Mouse (Mus musculus) heart, adult 18-20 months (tissue): ENCODE measurements around the gene Tpsab1. TPM values are rescaled to one million over a fixed set of nuclear protein-coding genes. Genes with fewer than 3 reads are reported as not detected.

ENCODE experiments used
- DNase-seq, 2 experiments: peaks; one replicate each; pipeline ENCODE4 v3.0.0; 2021 to 2022; ENCODE audit warnings: mixed read lengths in 1 of 2
- long read RNA-seq, 2 experiments: library from polyadenylated mRNA; stranded (forward); transcript quantifications; one replicate each; pipeline ENCODE4 v2.0.0; 2021
- total RNA-seq, 2 experiments: library from RNA; stranded (reverse); gene quantifications; 2 replicates each; pipeline ENCODE4 v1.2.3; 2021

Gene Tpsab1
- total RNA-seq: under 1 TPM; 0.37 to 0.62 TPM
- long read RNA-seq, experiment 1, partial matches to known transcripts: 0 of 1 reads
- long read RNA-seq, experiment 1, other reads (novel, unspliced or antisense): 0 of 1 reads
- long read RNA-seq, experiment 2, partial matches to known transcripts: 0 of 1 reads
- long read RNA-seq, experiment 2, other reads (novel, unspliced or antisense): 0 of 1 reads

DNA sequence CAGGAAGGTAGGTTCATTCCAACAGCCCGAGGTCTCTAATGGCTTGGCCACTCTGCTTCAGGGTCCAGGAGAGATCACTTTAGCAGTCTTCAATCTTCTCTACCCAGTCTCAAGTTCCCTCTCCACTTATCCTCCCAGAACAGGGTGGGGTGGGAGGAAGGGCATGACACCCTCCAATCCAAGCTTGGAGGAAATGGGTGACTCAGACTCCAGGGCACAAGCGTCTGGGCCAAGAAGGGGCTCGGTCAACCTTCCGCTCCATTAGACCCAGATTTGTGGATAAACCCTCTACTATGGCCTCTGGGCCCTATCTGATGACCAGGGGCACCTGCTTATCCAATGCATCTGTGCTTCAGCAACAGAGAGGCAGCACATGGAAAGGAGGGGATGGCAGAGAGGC, at the start of gene Tpsab1:
Gene Tpsab1 (minus strand): TSS at position 101 of the 400 bp plus-strand sequence.
- no peak for DNase-seq

DNA sequence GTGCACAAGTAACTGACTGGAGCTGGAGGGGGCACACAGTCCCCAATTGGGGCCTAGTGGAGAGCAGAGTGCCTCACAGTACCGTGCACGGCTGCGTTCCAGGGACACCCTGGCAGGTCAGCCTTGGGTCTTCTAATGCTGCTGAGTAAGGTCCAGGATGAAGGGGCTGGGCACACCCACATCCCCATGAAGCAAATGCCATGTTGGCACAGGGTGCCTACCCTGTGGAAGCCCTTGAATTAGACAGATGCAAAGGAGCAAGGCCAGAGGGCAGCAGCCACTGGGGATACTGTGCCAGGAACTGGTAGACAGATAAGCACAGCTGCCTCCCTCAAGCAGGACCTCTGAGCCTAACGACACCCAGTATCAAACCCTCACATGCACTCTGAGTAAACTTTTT, 49.2 kb upstream of the Tpsab1 start:
- no peak for DNase-seq

DNA sequence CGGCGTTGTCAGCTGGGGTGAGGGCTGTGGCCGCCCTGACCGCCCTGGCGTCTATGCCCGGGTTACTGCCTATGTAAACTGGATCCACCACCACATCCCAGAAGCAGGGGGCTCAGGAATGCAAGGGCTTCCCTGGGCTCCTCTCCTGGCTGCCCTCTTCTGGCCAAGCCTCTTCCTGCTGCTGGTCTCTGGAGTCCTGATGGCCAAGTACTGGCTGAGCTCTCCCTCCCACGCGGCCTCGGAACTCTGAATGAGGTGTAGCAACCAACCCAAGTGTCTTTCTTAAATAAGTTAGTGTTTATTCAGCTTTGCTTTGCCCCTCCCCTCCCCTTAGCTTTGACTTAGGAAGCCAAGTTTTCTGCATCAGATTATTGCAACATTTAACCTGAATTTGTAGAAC, 28.6 kb upstream of the Tpsab1 start:
- peak in 1 of 2 experiments; percentile 8 for DNase-seq

DNA sequence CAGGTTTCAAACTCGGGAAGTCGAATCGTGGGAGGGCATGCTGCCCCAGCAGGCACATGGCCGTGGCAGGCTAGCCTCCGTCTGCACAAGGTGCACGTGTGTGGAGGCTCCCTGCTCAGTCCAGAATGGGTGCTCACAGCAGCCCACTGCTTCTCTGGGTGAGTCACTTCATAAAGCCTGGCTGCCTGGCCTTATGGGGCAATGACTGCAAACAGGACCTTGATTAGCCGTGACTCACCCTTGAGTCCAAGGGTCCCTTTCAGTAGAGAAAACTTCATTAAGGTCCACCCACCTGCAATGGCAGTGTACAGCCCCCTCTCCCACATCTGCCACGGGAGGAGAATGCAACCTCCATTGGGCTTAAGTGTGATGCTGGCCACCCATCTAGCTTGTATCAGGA, 27.1 kb upstream of the Tpsab1 start:
- no peak for DNase-seq

DNA sequence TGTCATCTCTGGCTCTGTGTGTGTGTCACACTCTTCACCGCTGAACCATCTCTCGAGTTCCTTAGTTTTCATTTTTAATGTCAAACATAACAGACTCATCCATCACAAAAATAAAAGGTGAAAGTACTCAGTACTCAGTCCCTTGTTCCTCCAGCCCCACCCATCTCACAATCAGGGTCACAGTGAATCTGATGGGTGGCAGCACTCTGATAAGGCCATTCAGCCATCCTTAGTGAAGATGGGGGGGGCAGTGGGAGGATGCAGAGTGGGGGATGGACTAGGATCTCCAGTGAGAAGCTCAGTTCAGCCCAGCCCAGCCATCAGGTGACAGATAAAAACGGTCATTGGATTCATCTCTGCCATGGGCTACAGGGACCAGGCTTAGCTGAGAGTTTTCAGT, 23.6 kb upstream of the Tpsab1 start, which contains the start of gene Tpsg1:
Gene Tpsg1 (plus strand): TSS at position 301 of the 400 bp plus-strand sequence.
- DNase-seq: no peak

DNA sequence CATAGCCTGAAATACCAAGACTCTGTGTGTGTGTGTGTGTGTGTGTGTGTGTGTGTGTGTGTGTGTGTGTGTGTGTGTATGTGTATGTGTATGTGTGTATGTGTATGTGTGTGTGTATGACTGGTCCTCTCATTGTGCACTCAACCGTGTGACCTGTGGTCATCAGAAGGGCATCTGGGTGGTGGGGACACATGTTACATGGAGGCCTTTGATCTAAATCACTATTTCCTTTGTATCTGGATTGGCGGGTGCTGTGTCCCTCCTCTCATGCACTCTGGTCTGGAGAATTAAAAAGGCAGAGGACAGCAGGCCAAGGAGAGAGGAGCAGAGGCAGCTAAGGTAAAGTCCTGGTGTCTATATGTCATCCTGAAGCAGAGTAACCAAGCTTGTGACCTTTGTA, 20.6 kb upstream of the Tpsab1 start, which contains the start of gene Tpsb2:
Gene Tpsb2 (plus strand): TSS at position 301 of the 400 bp plus-strand sequence.
- no peak for DNase-seq

DNA sequence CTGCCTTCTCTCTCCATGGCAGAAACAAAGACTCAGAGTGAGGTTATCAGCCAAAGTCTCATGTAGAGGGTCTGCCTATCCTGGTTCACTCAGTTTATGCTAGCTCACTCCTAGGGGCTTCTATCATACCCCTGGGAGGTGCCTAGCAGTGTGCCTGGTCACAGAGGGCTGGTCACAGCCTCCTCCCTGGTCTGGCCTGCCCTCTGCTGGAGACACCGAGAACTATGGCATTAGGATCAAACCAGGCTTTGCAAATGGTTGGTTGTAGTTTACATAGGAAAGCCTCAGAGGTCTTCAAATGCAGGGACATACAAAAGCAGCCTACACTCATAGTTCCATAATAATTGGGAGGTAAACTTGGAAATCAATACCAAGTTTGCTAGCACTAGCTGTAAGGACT, 18.4 kb upstream of the Tpsab1 start:
- peak; percentile 16 to 64 for DNase-seq

DNA sequence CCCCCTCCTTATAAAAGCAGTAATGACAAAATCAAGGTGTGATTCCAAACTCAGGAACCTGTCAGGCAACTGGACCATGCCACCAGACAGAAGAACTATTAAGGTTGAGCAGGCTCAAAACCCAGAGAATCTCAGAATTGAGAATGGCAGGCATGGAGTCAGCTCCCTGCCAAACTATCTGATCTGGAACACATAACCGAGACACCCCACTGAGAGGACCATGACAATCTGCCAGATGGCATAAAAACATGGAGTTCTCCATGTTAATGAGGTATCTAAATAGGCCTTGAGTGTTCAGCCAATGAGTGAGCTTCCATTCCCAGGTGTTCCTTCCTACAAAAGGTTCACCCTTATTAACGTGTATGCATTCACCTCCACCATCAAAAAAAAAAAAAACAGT, 15.9 kb upstream of the Tpsab1 start:
- no peak for DNase-seq

DNA sequence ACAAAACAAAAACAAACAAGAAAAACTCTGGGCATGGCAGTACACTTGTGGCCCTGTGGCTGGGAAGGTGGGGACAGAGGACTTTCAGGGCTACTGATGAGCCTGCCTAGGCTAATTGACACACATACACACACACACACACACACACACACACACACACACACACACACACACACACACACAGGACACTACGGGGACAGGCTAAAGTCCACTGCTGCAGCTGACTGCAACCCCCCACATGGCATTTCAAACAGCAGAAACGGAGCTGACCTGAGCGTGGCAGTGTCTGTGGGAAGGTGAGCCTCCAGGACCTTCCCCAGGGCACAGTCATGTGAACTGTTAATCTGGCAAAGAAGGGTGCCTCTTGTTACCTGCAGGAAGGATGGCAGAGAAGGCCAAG, 3.9 kb downstream of the Tpsab1 start:
- DNase-seq: no peak

DNA sequence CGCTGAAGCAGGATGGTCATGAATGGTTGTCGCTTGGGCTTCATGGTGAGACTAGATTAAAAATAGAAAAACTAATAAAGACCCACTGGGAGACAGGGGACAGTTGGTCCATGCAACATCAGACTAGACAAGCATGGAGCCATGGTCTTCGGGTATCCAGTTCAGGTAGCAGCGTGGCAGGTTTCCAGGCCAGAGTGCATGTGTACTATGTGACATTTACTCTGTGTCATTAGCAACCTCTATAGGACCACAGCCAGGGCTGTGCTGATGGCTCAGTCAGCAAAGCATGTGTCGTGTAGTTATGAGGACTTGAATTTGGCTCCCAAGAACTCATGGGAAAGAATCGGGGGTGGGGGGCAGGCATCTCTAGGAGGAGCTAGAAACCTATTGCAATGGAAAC, 5.4 kb downstream of the Tpsab1 start:
- no peak for DNase-seq

DNA sequence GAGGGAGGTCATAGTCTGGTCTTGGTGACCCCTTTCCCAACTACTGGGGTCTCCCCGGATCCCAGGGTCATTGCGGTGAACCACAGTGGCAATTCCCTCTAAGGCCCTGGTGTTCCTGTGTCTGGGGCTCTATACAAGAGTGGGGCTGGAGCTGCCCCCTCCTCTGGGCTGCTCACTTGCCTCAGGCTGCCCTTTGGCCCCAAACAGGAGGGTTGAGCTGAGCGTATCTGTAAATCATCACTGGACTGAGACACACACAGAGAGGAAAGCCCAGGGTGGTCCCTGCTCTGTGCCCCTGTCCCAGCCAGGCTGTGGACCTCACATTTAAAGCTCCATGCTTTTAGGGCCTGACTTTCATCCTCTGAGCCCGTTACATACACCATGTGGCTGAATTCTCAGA, 7.1 kb downstream of the Tpsab1 start:
- no peak for DNase-seq

DNA sequence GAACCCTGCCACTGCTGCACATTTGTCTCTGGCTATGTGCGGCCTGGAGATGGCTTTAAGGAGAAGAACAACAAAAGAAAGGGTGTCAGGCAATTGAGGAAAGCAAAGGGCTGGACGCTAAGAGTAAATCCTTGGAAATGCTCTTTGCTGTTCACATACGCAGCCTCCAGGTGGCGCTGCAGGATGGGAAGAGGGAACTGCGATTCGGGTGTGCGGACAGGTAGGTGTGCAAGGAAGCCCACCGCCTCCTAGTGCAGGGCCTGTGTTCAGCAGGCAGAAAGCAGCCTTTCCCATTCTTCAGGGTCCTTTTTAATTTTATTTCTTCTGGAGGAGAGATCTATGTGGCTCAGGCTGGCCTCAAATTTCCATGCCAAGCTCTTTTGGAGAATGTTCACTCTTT, 11.4 kb downstream of the Tpsab1 start:
- peak; percentile 3 to 58 for DNase-seq

DNA sequence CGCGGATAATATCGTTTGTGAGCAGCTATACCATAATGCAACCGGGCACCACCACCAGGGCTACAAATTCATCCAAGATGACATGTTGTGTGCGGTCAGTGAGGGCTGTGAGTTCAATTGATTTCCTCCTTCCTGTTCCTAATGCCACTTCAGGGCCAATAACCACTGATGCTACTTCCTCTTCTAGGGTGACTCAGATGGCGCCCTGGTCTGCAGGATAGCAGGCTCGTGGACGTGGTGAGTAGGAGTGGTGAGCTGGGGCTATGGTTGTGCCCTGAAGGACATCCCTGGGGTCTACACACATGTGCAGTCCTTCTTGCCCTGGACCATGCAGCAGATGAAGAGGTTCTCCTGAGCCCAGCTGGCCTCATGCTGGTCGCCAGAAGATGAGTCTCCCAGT, 13.0 kb downstream of the Tpsab1 start:
- no peak for DNase-seq

DNA sequence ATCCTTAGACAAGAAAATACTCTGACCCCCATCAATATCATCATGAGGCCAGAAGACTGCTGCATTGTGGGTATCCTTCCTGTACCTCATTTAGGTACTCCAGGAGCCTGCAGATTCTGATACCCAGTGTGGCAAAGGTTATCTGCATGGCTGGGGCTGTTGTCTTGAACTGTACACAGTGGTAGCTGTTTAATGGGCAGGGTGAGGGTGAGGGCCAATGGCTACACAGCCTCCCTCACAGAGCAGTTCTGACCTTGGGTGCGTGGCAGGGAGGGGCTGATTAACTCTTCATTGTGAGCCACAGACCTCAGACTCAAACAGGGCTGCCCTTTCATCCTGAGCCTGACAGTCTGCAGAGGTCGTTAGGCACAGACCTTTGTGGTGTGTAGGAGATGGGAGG, 22.4 kb downstream of the Tpsab1 start:
- no peak for DNase-seq

DNA sequence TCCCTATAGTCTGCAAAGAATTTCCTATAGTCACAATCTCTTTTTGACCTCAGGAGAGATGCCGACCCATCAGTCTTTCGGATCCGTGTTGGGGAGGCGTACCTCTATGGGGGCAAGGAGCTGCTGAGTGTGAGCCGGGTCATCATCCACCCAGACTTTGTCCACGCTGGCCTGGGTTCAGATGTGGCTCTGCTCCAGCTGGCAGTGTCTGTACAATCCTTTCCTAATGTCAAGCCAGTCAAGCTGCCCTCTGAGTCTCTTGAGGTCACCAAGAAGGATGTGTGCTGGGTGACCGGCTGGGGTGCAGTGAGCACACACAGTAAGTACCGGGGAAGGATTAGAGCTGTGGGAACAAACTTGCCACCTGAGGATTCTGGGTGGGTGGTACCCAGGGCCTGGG, 24.5 kb downstream of the Tpsab1 start:
- DNase-seq: no peak

DNA sequence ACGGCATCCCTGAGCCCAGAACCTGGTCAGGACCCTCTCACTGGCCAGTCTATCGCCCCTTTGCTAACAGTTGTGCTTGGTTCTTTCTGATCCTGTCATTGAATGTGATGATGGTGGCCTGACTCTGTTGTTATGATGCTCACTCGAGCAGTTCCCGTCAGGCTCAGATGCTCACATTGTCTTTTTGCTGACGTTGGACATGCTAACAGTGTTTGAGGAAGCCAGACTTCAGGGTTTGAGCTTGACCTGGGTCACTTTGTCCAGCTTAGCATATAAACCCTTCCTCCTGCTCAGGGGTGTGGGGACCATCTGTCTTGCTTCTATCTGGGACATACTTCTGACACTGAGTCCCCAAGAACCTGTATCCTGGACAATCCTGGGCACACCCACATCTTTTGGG, 27.0 kb downstream of the Tpsab1 start, which contains the start of gene Prss29:
Gene Prss29 (plus strand): TSS at position 301 of the 400 bp plus-strand sequence.
- DNase-seq: no peak

DNA sequence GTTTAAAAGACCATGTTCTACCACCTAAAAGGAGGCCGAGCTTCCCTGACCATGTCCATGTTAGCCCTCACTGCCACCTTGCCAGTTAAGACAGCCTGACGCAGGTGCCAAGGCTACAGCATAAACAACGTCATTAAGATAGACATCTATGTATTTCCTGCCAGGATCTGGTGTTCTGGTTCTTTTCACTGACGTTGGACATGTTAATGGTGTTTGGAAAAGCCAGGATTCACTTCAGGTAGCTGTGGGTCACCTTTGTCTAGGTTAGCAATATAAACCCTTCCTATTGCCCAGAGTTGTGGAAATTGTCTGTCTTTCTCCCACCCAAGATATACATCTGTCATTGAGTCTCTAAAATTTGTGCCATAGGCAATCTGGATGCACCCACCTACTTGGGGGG, 37.0 kb downstream of the Tpsab1 start, which contains the start of gene Prss28:
Gene Prss28 (plus strand): TSS at position 301 of the 400 bp plus-strand sequence.
- DNase-seq: no peak

DNA sequence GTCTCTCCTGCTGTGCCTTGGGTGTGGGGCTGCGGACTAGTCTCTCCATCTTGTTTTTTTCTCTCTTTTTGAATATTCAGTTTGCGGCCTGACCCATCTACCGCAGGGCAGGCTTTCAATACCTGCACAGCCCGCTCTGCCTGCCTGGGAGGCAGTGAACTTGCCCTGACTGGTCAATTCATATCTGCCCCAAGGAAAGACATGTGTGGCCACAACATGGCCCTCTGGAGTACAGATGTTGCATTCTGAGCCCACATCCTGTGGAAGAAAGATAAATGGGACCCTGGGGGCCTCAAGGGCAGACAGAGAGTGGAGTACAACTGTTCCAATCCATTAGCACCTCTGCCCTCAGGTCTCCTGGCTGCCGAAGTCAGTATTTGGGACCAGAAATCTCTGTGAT, 47.3 kb downstream of the Tpsab1 start, which contains the start of gene Prss34:
Gene Prss34 (plus strand): TSS at position 301 of the 400 bp plus-strand sequence.
- no peak for DNase-seq

DNA sequence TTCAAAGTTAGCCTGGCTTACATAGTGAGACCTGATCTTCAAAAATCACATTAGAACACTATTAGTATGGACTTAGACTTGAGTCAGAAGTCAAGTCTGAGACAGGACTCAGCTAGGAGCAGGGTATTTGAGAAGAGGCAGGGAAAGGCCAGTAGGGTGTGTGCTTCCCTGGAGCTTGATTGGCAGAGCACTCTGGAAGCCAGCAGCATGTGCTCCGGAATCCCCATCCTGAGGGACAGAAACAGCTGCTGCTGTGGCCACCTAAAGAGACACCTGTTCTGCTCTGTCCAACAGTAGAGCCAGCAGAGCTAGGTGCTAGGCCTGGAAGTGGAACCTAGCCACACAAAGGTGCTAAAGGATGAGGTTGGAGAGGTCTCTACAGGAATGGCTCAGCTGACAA, 51.3 kb downstream of the Tpsab1 start:
- no peak for DNase-seq

DNA sequence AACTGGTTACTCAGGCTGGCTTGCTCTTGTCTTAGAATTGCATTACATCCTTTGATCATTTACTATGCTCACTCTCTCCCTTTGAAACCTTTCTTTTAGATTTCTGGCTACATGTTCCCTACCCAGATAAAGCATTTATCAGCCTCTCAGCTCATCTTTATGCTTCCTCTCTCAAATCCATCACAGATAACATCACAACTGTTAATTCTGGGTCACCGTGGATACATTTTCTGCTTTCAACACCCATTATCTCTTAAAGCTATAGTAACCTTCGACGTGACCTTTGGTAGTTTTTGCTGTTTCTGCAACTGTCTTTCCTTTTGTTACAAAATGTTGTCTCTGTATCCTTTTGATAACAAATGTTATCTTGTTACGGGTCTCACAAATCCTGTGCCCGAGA, 51.9 kb downstream of the Tpsab1 start:
- no peak for DNase-seq
